Mouse (Mus musculus) megakaryocyte-erythroid progenitor cell, adult 5 weeks (primary cell): ENCODE results near the gene Ebf4. TPM values are rescaled to one million over a fixed set of nuclear protein-coding genes. Genes with fewer than 3 reads are reported as not detected.

ENCODE experiments used
- polyA plus RNA-seq: library from polyadenylated mRNA; stranded (reverse); fragments of >175 nt; gene quantifications from 2 replicates; pipeline ENCODE4 v1.2.3, GENCODE M21; 2012

Gene Ebf4
- polyA plus RNA-seq, result 0.02 and 0.04 TPM in 2 replicates

GRCm38 (mm10) chr2:130294936-130295277 lies at the start of gene Ebf4:
TSS of gene Ebf4 (plus strand) at chr2:130295169.

GRCm38 (mm10) chr2:130274149-130274861 lies 20.7 kb upstream of the Ebf4 start, which contains the start of gene Nop56:
TSS of gene Nop56 (plus strand) at chr2:130274430.

DNA sequence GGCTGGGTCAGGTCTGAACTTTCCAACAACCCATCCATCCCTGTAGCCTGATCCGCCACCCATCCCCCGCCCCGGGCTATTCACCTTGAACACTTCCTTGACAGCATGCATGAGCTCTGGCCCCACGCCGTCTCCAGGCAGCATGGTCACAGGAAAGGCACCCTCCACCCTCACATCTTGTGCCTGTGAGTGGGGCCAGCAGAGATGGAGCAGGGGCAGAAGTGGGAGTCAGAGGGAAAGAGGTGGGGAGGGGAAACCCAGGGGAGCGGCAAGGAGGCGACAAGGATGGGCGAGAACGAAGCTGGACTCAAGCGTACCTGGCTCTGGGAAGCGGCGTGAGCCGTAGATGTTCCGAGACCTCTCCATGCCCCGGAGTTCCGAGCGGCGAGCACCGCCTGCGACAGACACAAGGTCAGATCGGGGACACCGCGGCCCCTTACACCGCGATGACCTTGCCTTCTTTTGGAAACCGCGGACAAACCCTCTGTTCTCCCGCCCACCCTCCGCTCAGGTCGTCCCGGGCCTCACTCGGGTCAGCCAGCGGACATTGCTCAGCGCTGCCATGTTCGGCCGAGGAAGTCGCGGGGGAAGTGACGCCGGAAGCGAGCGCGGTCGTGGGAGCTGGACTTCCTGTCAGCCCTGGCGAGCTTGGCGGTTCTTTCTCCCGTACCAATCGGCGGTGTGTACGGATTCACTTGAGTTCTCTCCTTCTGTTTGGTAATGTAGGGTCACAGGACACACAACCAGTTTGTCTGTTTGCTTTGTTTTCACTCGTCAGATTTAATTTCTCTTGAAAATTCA lies 10.9 kb upstream of the Ebf4 start, which contains the start of gene Idh3b:
Gene Idh3b, minus strand, starts transcription at position 694 of the 801 bp plus-strand sequence.

DNA sequence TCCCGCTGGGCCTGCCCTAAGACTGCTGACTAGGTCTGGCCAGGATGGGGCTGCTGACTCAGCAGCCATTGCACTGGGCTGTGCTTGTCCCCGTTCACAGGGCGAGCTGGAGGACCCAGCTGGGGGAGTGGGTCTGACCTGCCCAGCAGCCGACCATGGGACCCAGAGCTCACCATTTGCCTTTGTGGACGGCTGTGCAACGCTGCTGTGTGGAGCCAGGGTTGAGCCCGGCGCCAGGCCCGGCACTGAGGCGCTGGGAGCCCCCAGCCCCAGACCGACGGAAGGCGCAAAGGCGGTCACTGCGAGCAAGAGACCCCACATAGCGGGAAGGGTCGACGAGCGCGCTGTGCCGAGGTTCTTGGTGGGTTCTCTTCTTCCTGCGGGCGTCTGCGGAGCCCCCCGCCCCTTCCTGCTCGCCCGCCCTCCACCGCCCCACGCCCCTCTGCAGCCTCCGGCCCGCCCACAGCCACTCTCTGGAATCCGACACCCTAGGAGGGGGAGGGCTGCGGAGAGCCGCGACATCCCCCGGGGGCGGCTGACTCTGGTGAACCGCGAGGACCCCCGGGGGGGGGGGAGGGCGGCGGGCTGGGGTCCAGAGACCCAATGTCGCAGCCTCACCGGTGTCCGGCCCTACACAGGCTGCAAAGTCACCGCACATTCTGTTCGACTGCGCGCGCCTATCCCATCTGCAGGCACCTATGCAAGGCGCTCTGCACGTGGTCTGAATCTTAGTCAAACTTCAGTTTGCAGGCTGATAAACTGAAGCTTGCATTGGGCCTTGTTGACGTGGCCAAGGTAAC lies 102.4 kb downstream of the Ebf4 start, which contains the start of gene Cpxm1:
Gene Cpxm1, minus strand, starts transcription at position 389 of the 800 bp plus-strand sequence.

DNA sequence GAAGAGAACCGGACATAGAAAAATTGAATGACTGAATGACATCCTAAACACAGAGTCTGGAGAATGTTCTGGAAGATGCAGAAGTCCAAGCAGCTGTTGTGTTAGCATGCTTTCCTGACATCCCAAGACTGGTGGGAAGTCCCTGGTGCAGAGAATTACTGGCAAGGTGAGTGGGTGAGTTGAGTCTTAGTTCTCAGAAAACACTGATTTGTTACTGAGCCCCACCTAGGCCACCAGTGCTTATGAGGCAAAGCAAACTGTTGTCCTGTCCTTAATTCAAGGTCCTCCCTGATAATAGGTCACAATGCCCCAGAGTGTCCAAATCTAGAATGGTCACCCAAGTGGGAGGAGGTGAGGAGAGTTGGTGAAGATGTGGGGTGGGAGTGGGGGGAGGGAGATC lies 110.0 kb downstream of the Ebf4 start, which contains the start of the genes Gm28372 and 1700020A23Rik:
Gene Gm28372, plus strand, starts transcription at position 301 of the 400 bp plus-strand sequence.
Gene 1700020A23Rik, plus strand, starts transcription at position 321 of the 400 bp plus-strand sequence.

DNA sequence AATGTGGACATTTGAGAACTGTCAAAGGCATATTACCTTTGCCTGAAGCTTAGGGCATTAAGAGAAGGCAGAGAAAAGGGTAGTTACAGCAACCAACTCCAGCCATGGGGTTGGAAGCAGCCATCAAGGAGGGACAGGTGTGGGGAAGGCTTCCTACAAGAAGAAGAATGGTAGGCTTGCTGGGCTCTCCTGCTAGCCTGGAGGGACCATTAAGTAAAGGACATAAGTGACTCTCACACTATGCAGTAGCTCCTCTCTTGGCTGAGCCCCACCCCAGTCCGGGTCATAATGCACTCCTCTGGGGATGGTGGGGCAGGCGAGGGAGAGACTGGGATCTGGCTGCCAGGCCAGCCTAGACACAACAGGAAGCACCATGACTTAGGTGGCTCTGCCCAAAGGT lies 111.2 kb downstream of the Ebf4 start, which contains the start of gene Tmem239:
Gene Tmem239, plus strand, starts transcription at position 301 of the 400 bp plus-strand sequence.

Other genes with a start within 250 kb of the Ebf4 start
- gene Tgm6, start 182.8 kb upstream of the Ebf4 start, polyA plus RNA-seq, result not detected in 2 replicates
- gene Snrpb, start 115.8 kb upstream of the Ebf4 start, polyA plus RNA-seq, result 668 and 714 TPM in 2 replicates
- not detected in 2 replicates for gene Tmc2, start 100.0 kb upstream of the Ebf4 start, polyA plus RNA-seq
- gene Nop56, start 20.7 kb upstream of the Ebf4 start, polyA plus RNA-seq, result 83.3 and 119 TPM in 2 replicates
- 108 and 112 TPM in 2 replicates for gene Idh3b, start 10.6 kb upstream of the Ebf4 start, polyA plus RNA-seq
- 0.91 and 2.6 TPM in 2 replicates for gene Cpxm1, start 102.4 kb downstream of the Ebf4 start, polyA plus RNA-seq
- not detected in 2 replicates for gene Gm28372, start 110.1 kb downstream of the Ebf4 start, polyA plus RNA-seq
- gene 1700020A23Rik, start 110.1 kb downstream of the Ebf4 start, polyA plus RNA-seq, result not detected in 2 replicates
- not detected in 2 replicates for gene Tmem239, start 111.3 kb downstream of the Ebf4 start, polyA plus RNA-seq
- 16.1 and 20.4 TPM in 2 replicates for gene Vps16, start 129.2 kb downstream of the Ebf4 start, polyA plus RNA-seq
- 17.7 and 21.0 TPM in 2 replicates for gene Pced1a, start 129.5 kb downstream of the Ebf4 start, polyA plus RNA-seq
- gene Ptpra, start 155.1 kb downstream of the Ebf4 start, polyA plus RNA-seq, result 19.4 and 23.3 TPM in 2 replicates